Mouse (Mus musculus): ENCODE measurements at regions not wholly inside any gene's neighbourhood (a gene's known extent, or its start where the extent isn't known, plus 50 kb on each side); places are given as distances from the start of the nearest gene placed in this dataset.
A peak's percentile ranks its signal among the peaks of the same experiment; 100 is the strongest.

DNA sequence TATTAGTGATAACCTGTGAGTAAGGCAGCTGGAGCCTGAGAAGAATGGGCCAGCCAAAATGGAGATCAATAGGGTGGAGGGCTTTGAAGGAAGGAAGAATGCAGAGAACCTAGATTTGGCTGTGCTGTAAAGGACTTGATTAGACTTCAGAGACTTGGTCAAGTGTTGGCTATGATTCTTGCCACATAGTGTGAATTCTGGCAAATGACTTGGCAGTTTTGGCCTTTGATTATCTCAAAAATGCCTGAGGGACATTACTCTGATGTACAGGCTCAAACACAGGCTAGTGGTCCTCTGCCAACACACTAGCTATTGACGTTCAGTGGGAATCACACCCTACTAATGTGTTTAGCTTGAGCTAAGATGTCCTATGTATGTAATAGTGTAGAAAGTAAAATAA is 237.5 kb downstream of the Osr1 start:
- no peak for ATAC-seq (ENCODE audit: low FRiP score, low TSS enrichment)
- WGBS: 48% methylated on average over 1 of the region's 1 CpGs
- no peak overlapping the region for H3K9ac ChIP-seq (ENCODE audit: low read depth, low read length)

DNA sequence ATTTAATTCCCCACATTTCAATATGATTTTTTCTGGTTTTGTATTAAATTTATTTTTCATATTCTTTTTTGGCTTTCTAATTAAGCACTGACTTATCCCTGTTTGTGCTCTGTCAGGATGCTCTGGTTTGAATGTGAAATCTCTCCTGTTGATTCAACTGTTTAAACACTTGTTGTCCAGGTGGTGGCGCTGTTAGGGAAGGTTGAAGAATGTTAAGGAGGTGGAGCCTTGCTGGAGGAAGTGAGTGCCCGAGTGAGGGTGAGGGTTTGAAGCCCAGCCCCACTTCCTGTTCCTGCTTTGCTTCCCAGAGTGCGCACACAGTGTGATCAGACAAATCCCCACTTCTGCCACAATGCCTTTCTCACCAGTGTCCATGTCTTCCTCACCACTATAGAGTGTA is 263.4 kb downstream of the Osr1 start:
- no peaks in the 10 kb centered on the region for H3K36me3 ChIP-seq (ENCODE audit: control insufficient read depth, insufficient read depth, low read length)
- no peaks in the 10 kb centered on the region for H3K4me1 ChIP-seq (ENCODE audit: control insufficient read depth, insufficient read depth, low read length)
- no peaks in the 10 kb centered on the region for H3K27me3 ChIP-seq (ENCODE audit: control insufficient read depth, insufficient read depth, low read length)
- H3K27ac ChIP-seq (ENCODE audit: low read depth, low read length): no peak overlapping the region
- no peak overlapping the region for H3K9ac ChIP-seq (ENCODE audit: low read depth, low read length)
- no peak for ATAC-seq (ENCODE audit: low FRiP score, low TSS enrichment)
- H3K4me3 ChIP-seq (ENCODE audit: low read length): no peak overlapping the region
- no peak overlapping the region for H3K4me2 ChIP-seq (replicated peaks; ENCODE audit: low read depth, low read length)
- no peaks in the 10 kb centered on the region for H3K9me3 ChIP-seq (ENCODE audit: control insufficient read depth, low read length)
- 68% methylated on average over 3 of the region's 3 CpGs for WGBS

More for the DNA sequence above, 237.5 kb downstream of the Osr1 start:
- Histone ChIP-seq H3K4me2 (replicated peaks; ENCODE audit: low read depth, low read length) (no peak overlapping the region), H3K4me1 (ENCODE audit: control insufficient read depth, insufficient read depth, low read length) (no peaks in the 10 kb centered on the region), H3K9me3 (ENCODE audit: control insufficient read depth, low read length) (no peaks in the 10 kb centered on the region), H3K27me3 (ENCODE audit: control insufficient read depth, insufficient read depth, low read length) (no peaks in the 10 kb centered on the region), H3K36me3 (ENCODE audit: control insufficient read depth, insufficient read depth, low read length) (no peaks in the 10 kb centered on the region), H3K4me3 (ENCODE audit: low read length) (no peak overlapping the region), H3K27ac (ENCODE audit: low read depth, low read length) (no peak overlapping the region)

DNA sequence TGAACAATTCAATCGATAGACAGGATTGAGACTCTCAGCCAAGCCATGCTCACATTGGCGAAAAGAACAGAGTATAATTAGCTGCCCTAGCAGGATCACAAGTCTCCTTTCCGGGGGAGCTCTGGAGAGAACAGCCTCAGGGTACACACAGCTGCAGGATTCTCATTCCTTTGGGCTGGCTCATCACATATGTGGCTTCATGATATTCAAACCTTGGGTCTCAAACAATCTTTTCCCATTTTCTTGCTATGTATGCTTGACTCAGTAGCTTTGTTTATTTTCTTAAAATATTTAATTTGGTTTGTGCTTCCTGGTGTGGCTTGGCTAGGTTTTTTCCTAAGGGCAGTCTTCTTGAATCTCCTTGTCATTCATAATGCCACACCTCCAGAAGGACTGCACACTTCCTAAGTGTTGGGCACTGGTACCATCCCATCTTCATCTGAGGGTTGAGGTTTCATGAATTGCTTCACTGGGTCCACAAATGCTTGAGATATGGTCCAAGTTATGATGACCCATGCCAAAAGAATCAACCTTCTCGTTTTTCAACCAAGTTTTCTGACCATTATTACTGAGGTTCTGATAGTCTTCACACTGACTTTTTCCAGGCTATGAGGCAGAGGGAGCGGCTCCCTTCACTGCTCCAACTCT is 269.4 kb downstream of the Osr1 start:
- H3K4me3 ChIP-seq (ENCODE audit: low read length): no peak overlapping the region
- no peaks in the 10 kb centered on the region for H3K4me1 ChIP-seq (ENCODE audit: control insufficient read depth, insufficient read depth, low read length)
- no peaks in the 10 kb centered on the region for H3K36me3 ChIP-seq (ENCODE audit: control insufficient read depth, insufficient read depth, low read length)
- no peak overlapping the region for H3K9ac ChIP-seq (ENCODE audit: low read depth, low read length)
- no peaks in the 10 kb centered on the region for H3K9me3 ChIP-seq (ENCODE audit: control insufficient read depth, low read length)
- no peaks in the 10 kb centered on the region for H3K27me3 ChIP-seq (ENCODE audit: control insufficient read depth, insufficient read depth, low read length)
- H3K4me2 ChIP-seq (replicated peaks; ENCODE audit: low read depth, low read length): no peak overlapping the region
- ATAC-seq (ENCODE audit: low FRiP score, low TSS enrichment): no peak
- no peak overlapping the region for H3K27ac ChIP-seq (ENCODE audit: low read depth, low read length)
- 81% methylated on average over 5 of the region's 5 CpGs for WGBS

DNA sequence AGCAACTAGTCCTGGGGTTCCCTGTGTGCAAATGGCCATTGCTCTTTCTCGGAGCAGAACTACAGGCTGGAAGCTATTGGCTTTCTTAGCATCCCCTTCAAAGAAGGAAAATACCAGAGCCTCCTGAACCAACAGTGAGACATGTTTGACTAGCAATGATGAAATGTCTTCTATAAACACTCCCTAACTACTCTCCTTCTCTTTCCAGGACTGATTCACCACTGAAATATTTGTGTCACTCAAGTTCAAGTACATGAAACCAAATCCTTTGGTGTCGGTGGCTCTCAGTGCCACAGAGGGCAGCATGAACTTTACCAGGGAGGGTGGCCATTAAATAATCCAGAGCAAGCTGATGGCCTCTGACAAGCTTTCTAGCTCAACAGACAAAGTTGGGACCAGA is 270.0 kb downstream of the Osr1 start:
- 37% methylated on average over 2 of the region's 2 CpGs for WGBS
- H3K9ac ChIP-seq (ENCODE audit: low read depth, low read length): no peak overlapping the region
- H3K9me3 ChIP-seq (ENCODE audit: control insufficient read depth, low read length): no peaks in the 10 kb centered on the region
- H3K4me2 ChIP-seq (replicated peaks; ENCODE audit: low read depth, low read length): no peak overlapping the region
- H3K27ac ChIP-seq (ENCODE audit: low read depth, low read length): no peak overlapping the region
- no peaks in the 10 kb centered on the region for H3K4me1 ChIP-seq (ENCODE audit: control insufficient read depth, insufficient read depth, low read length)
- no peak for ATAC-seq (ENCODE audit: low FRiP score, low TSS enrichment)
- H3K4me3 ChIP-seq (ENCODE audit: low read length): no peak overlapping the region
- no peaks in the 10 kb centered on the region for H3K27me3 ChIP-seq (ENCODE audit: control insufficient read depth, insufficient read depth, low read length)
- no peaks in the 10 kb centered on the region for H3K36me3 ChIP-seq (ENCODE audit: control insufficient read depth, insufficient read depth, low read length)

DNA sequence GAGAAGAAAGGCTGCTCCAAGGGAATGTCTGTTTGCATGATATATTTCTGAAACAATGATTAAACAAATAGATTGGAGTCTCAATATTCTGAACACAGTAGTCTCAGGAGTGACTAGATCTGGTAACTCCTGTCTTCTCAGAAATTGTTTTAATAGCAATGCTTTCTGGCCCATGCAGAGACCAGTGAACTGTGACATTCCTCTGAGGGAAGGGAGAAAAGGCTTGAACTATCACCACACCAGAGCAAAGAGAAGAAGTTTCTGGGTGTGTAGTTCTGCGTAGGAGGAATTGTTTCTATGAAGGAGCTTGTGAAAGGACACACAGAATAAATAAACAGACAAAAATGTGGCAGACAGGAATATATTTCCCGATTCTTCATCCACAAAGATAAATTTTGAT is 277.1 kb downstream of the Osr1 start:
- no peak overlapping the region for H3K9ac ChIP-seq (ENCODE audit: low read depth, low read length)
- H3K27ac ChIP-seq (ENCODE audit: low read depth, low read length): no peak overlapping the region
- no peaks in the 10 kb centered on the region for H3K27me3 ChIP-seq (ENCODE audit: control insufficient read depth, insufficient read depth, low read length)
- H3K4me2 ChIP-seq (replicated peaks; ENCODE audit: low read depth, low read length): no peak overlapping the region
- WGBS: 45% methylated on average over 2 of the region's 2 CpGs
- H3K4me3 ChIP-seq (ENCODE audit: low read length): no peak overlapping the region
- peak; percentile 60; the same call in 1 of the 2 replicates for ATAC-seq (ENCODE audit: low FRiP score, low TSS enrichment)
- H3K9me3 ChIP-seq (ENCODE audit: control insufficient read depth, low read length): no peaks in the 10 kb centered on the region
- H3K36me3 ChIP-seq (ENCODE audit: control insufficient read depth, insufficient read depth, low read length): no peaks in the 10 kb centered on the region
- H3K4me1 ChIP-seq (ENCODE audit: control insufficient read depth, insufficient read depth, low read length): no peaks in the 10 kb centered on the region

DNA sequence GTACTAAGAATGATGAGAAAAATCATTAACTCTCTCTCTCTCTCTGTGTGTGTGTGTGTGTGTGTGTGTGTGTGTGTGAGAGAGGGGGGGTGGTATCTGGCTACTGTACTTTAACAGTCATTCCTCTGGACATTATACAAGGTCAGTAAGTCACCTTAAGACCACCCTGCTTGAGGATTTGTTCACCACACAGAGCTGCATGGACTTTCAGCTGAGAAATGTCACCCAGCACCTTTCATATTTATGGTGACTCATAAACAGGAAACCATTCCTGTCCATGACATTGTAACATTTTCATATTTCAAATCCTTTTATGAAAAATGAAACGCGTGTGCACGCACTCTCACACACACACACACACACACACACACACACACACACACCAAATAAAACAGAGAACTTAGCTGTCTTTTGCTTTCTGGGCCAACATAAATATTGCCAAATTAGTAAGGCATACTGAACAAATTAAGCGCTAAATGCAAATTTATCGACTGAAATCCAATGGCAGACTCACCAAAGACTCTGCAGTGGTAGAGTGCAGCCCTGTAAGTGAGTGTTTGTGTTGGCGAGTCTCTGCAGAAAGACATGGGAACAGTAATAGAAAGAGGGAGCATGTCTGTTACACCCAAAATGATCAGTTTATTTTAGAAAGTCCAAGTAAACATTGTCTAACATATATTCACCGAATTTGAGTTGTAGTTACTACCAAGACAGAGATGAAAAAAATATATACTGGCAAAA is 277.7 kb downstream of the Osr1 start:
- H3K4me3 ChIP-seq (ENCODE audit: low read length): no peak overlapping the region
- ATAC-seq (ENCODE audit: low FRiP score, low TSS enrichment): peak; percentile 46; the same call in 1 of the 2 replicates
- H3K27ac ChIP-seq (ENCODE audit: low read depth, low read length): no peak overlapping the region
- no peaks in the 10 kb centered on the region for H3K27me3 ChIP-seq (ENCODE audit: control insufficient read depth, insufficient read depth, low read length)
- H3K9ac ChIP-seq (ENCODE audit: low read depth, low read length): no peak overlapping the region
- no peaks in the 10 kb centered on the region for H3K4me1 ChIP-seq (ENCODE audit: control insufficient read depth, insufficient read depth, low read length)
- 69% methylated on average over 7 of the region's 7 CpGs for WGBS
- no peak overlapping the region for H3K4me2 ChIP-seq (replicated peaks; ENCODE audit: low read depth, low read length)
- no peaks in the 10 kb centered on the region for H3K9me3 ChIP-seq (ENCODE audit: control insufficient read depth, low read length)
- no peaks in the 10 kb centered on the region for H3K36me3 ChIP-seq (ENCODE audit: control insufficient read depth, insufficient read depth, low read length)

DNA sequence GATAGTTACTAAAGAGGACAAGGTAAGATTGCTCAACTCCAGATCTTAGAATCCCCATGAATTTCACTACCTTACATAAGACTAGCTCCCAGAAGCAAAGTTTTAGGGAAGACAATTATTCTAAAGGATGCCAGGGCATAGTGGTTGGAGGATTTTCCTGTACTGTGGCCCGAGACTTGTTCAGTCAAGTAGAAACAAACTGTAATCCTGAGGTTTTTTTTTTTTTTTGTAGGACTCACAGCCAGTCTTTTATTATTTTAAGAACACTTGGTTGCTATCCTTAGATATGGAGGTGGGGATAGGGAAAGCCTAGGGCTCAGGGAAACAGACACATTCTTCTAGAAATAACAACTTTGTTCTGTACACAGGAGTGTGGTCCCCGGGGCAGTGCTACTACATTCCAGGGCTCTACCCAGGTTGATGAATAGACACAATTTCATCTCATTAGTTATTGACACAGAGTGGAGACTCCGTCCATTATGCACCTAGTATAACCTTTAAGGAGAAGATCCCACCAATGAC is 285.6 kb downstream of the Osr1 start:
- H3K27ac ChIP-seq (ENCODE audit: low read depth, low read length): no peak overlapping the region
- no peaks in the 10 kb centered on the region for H3K36me3 ChIP-seq (ENCODE audit: control insufficient read depth, insufficient read depth, low read length)
- no peak overlapping the region for H3K9ac ChIP-seq (ENCODE audit: low read depth, low read length)
- no peaks in the 10 kb centered on the region for H3K4me1 ChIP-seq (ENCODE audit: control insufficient read depth, insufficient read depth, low read length)
- no peak overlapping the region for H3K4me2 ChIP-seq (replicated peaks; ENCODE audit: low read depth, low read length)
- ATAC-seq (ENCODE audit: low FRiP score, low TSS enrichment): no peak
- no peaks in the 10 kb centered on the region for H3K9me3 ChIP-seq (ENCODE audit: control insufficient read depth, low read length)
- H3K27me3 ChIP-seq (ENCODE audit: control insufficient read depth, insufficient read depth, low read length): no peaks in the 10 kb centered on the region
- H3K4me3 ChIP-seq (ENCODE audit: low read length): no peak overlapping the region
- 74% methylated on average over 3 of the region's 3 CpGs for WGBS

DNA sequence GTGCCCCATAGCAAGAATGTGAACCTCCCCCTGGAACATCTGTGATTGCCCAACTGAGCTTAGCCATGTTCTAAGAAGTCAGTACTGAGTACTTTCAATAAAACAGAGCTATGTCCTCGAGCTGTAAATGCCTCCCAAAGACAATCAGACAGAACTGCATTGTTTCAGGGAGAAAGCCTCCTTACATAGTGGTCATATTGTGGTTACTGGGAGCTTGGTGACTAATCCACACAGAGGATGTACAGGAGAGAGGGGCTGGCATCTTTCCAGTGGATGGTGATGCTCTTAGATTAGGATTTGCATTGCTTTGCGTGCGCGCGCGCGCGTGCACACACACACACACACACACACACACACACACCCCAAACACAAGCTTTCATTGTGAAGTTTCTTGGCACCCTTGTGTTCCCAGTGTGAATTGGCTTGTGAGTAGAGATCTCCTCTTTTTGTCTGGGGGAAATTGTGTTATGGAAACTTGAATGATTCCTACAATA is 286.3 kb downstream of the Osr1 start:
- H3K9me3 ChIP-seq (ENCODE audit: control insufficient read depth, low read length): no peaks in the 10 kb centered on the region
- no peak overlapping the region for H3K4me2 ChIP-seq (replicated peaks; ENCODE audit: low read depth, low read length)
- no peak overlapping the region for H3K4me3 ChIP-seq (ENCODE audit: low read length)
- WGBS: 93% methylated on average over 8 of the region's 8 CpGs
- H3K9ac ChIP-seq (ENCODE audit: low read depth, low read length): no peak overlapping the region
- H3K27me3 ChIP-seq (ENCODE audit: control insufficient read depth, insufficient read depth, low read length): no peaks in the 10 kb centered on the region
- H3K36me3 ChIP-seq (ENCODE audit: control insufficient read depth, insufficient read depth, low read length): no peaks in the 10 kb centered on the region
- no peaks in the 10 kb centered on the region for H3K4me1 ChIP-seq (ENCODE audit: control insufficient read depth, insufficient read depth, low read length)
- ATAC-seq (ENCODE audit: low FRiP score, low TSS enrichment): no peak
- no peak overlapping the region for H3K27ac ChIP-seq (ENCODE audit: low read depth, low read length)

DNA sequence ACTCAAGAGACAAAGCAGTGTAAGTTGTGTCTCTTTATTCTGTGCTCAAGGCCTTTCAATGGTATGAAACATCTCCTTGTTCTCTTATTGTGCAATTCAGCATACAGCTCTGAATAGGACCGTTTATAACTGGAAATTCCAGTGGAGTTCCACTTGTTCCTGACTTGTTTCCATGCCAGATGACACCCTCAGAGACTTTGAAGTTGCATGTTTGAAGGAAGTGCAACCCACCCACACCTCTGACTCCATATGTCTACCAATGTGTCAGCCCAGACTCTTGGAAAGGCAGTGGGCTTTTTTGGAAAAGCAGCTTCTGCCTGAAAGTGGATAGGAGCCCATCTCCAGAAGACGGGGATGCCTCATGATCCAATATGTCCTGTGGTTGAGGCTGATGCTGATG is 288.1 kb downstream of the Osr1 start:
- H3K9me3 ChIP-seq (ENCODE audit: control insufficient read depth, low read length): no peaks in the 10 kb centered on the region
- H3K36me3 ChIP-seq (ENCODE audit: control insufficient read depth, insufficient read depth, low read length): no peaks in the 10 kb centered on the region
- no peak for ATAC-seq (ENCODE audit: low FRiP score, low TSS enrichment)
- no peak overlapping the region for H3K9ac ChIP-seq (ENCODE audit: low read depth, low read length)
- H3K4me2 ChIP-seq (replicated peaks; ENCODE audit: low read depth, low read length): no peak overlapping the region
- H3K27ac ChIP-seq (ENCODE audit: low read depth, low read length): no peak overlapping the region
- WGBS: 86% methylated on average over 2 of the region's 2 CpGs
- no peaks in the 10 kb centered on the region for H3K27me3 ChIP-seq (ENCODE audit: control insufficient read depth, insufficient read depth, low read length)
- no peaks in the 10 kb centered on the region for H3K4me1 ChIP-seq (ENCODE audit: control insufficient read depth, insufficient read depth, low read length)
- no peak overlapping the region for H3K4me3 ChIP-seq (ENCODE audit: low read length)

Measured in kidney, embryonic 14.5 days (tissue).